Mouse (Mus musculus): ENCODE results near the gene Theg.

- no peak for TF ChIP-seq POLR2A (IDR thresholded peaks at IDR 0.05; ENCODE audit: low read depth, low read length)
- no peak for TF ChIP-seq CTCF (IDR thresholded peaks at IDR 0.05; ENCODE audit: extremely low read depth, insufficient read depth, insufficient read length, insufficient replicate concordance)
Measured at GRCm38 (mm10) chr10:79543884-79544597, 43.1 kb downstream of the Theg start.

Measured in spleen, adult 2 months (tissue).